In the genomic region with DNA sequence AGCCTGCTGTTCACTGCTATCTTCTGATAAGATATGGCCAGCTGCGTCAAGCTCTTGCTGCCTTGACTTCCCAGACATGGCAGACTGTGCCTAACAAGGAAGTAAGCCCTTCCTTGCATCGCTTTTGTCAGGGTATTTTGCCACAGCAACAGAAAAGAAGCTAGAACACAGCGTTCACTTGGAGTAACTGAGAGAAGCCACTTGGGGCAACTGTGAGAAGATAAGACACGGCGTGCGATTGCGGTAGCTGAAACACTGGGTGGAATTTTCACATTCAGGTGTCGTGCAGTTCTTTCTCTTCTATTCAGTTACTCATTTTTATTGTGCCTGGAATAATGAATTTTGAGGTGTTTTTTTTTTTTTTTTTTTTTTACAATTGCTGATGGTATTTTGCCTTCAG, we compare ENCODE assay signal across 20 mouse cellular contexts. TPM values are rescaled to one million over a fixed set of nuclear protein-coding genes. Genes with fewer than 3 reads are reported as not detected.
DNase-seq lines count a peak whose midpoint lies in the region; ATAC-seq and TF ChIP-seq lines count a peak whose summit lies in the region.
"Had no signal": no experiment of that assay in that cellular context is flagged by ENCODE, and none has a peak within 500 bp of the region (broad histone marks: within the 10 kb centered on the region; RNA-seq: fewer than 3 reads in every experiment).

No protein-coding gene starts in this region.

- peak; percentile 67; the same call in 1 of the 2 replicates for ATAC-seq in frontal cortex, adult (ENCODE audit: low TSS enrichment)
- no peak for ATAC-seq in megakaryocyte, adult 5-6 weeks (ENCODE audit: poor library complexity, severe bottlenecking)
- ATAC-seq: forebrain, embryonic 16.5 days; Patski had no signal

- H3K27ac ChIP-seq in layer of hippocampus, adult 2 months = no peak overlapping the region
- H3K27ac ChIP-seq: embryonic facial prominence, embryonic 12.5 days; heart, embryonic 13.5 days; hindbrain, embryonic 13.5 days had no signal

- DNase-seq in frontal cortex, postnatal 36 days (ENCODE audit: low spot score in 2 of 2) = no peak
- no peak for DNase-seq in layer of hippocampus, adult 2 months (ENCODE audit: low spot score in 2 of 2)
- DNase-seq in layer of hippocampus, adult 8-10 months (ENCODE audit: low spot score in 2 of 2) = no peak
- peak; percentile 56 for DNase-seq in brain, adult 2 months (ENCODE audit: low read depth, low spot score)
- DNase-seq in gastrocnemius, adult 8-10 months (ENCODE audit: low spot score in 2 of 2) = no peak
- DNase-seq: adrenal gland, adult 8-10 months; cerebellum, adult 11 months; cerebellum, adult 8-10 months; cerebellum, postnatal 14 days; gastrocnemius, postnatal 25 days; heart, adult 11 months; heart, postnatal 10 days; kidney, adult 18-20 months had no signal

- TF ChIP-seq CTCF in layer of hippocampus, adult 2 months (conservative IDR thresholded peaks at IDR 0.05) = peak; percentile 32

- H3K4me3 ChIP-seq in layer of hippocampus, adult 2 months = no peak overlapping the region
- H3K4me3 ChIP-seq: embryonic facial prominence, embryonic 12.5 days; heart, embryonic 13.5 days; hindbrain, embryonic 13.5 days had no signal

RNA-seq across cellular contexts. Expression of gene Slc35f5, which starts 22.6 kb away (rescaled TPM):
- 10 to 100 TPM; 22.4 to 24.2 TPM for total RNA-seq in layer of hippocampus, adult 2 months (2021)
- 10 to 100 TPM; 24.2 to 30.2 (median 28.3) TPM for total RNA-seq in layer of hippocampus, adult 8-10 months (2022)
- 13.0 and 14.5 TPM in 2 replicates for total RNA-seq in megakaryocyte, adult 5-6 weeks (2015)
- total RNA-seq in megakaryocyte, adult 5-6 weeks (2017) = 7.1 and 8.1 TPM in 2 replicates
- total RNA-seq in gastrocnemius, adult 8-10 months (2022) = 10 to 100 TPM; 22.7 to 34.2 (median 28.1) TPM
